Mouse (Mus musculus) left cerebral cortex, adult 18-20 months (tissue): ENCODE measurements at regions not wholly inside any gene's neighbourhood (a gene's known extent, or its start where the extent isn't known, plus 50 kb on each side); places are given as distances from the start of the nearest gene placed in this dataset.

Experiments used
- DNase-seq, 2 experiments: peaks; one replicate each; pipeline ENCODE4 v3.0.0; 2021 to 2022; ENCODE audit warnings: low spot score in 2 of 2, mixed read lengths in 1 of 2

DNA sequence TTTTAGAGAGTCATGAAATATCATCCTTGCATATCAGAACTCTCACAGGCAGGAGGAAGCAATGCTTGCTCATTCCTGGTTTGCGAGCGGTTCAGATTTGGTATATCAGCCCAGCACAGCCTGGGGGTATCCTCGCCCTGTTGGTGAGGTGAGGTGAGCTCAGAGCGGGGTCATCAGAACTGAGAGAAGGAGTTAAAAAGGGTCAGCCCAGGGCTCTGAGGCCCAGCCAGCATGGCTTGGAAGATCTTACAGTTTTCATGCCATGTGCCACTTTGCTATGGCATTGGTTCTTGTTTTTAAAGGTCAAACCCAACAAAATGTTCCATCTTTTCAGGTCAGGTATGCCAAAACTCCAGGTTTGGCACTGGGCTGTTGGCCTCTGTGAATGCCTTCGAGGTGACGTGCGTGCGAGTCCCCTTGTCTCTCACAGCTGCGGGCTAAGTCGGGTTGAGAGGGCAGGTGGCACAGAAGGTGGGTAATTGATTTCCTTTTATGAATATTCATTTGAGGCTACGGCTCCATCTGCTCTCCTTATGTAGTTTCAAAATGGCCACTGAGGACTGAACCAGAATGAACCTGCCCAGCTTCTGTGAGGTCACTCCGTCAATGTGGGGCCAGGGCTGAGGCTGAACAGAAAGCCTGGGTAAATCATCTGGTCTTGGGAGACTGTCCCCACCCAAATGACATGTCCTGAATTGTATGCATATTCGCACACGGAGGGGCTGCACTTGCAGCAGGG is 86.3 kb downstream of the Hhipl2 start:
- DNase-seq, result no peak

DNA sequence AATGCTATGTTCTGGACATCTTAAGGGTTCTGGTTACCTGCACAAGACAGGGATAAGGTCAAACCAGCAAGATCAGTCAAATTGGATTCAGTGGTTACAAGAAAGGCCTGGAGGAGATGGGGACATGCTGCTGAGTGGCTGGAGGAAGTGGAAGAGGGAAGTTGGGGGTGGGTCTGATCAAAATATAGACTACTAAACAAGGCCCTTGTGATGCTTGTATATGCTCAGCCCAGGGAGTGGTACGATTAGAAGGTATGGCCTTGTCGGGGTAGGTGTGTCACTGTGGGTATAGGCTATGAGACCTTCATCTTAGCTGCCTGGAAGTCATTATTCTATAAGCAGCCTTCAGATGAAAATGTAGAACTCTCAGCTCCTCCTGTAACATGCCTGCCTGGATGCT is 89.9 kb downstream of the Hhipl2 start:
- no peak for DNase-seq

DNA sequence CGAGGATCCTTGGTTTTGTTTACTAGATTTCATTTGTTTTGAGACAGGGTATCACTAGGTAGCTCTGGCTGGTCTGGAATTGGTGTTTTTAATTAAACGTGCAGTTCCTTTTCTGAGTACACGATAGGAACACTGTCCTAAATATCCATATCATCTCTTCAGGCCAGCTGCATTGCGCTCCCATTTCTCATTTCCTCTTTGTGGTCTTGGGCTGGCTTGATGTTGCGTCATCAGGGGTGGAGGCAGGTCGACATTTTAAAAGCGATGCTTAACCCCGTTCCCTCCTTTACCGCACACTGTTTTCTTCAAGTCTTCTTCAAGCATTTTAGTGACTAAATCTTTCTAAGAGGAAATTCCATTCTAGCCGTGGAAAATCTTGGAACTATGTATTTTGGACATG is 92.7 kb downstream of the Hhipl2 start:
- DNase-seq, result no peak

DNA sequence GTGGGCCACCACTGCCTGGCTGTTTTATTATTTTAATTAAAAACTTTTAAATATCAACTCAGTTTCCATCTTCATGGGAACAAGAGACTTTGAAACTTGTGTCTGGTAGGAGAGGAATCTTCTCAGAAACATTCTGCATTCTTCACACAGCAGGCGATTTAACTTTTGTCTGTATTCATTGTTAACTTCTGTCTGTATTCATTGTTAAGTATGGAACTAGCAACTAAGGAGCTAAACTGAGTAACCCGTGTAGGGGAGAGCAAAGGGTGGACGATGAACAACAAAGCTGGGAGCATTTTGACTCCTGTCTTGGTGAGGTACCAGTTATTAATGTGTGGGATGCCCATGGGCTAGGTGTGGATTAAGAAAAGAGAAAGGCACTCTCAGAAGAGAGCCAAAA is 95.9 kb downstream of the Hhipl2 start:
- no peak for DNase-seq

DNA sequence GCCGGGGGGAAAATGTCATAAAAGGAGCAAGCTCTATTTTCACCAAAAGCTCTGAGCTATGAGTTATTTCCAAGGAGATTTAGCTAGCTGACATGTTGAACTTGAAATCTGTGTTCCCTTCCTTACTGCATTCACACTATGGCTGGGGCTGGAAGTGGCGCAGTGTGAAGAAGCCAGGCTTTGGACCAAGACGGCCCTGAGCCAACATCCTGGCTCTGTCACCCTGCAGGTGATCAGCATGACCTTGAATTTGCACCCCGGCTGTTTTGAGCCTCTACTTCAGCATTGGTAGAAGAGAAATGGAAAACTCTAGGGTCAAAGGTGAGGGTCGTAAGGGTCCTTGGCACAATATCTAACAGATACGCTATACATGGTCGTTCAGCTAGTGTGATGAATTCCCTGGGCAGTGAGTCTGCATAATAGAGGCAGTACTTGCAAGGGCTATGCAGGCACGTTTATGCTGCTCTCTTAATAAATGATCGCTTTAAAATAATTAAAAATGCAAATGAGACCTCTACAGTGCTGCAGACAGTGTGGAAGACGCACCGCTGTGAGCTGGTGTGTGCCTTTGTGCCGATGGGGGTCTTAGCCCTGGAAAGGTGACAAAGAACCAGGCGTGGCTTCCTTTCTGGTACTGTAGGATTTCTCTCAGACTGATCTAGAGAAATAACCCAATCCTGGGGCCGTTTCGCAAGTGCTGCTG is 96.4 kb downstream of the Hhipl2 start:
- DNase-seq, result no peak

DNA sequence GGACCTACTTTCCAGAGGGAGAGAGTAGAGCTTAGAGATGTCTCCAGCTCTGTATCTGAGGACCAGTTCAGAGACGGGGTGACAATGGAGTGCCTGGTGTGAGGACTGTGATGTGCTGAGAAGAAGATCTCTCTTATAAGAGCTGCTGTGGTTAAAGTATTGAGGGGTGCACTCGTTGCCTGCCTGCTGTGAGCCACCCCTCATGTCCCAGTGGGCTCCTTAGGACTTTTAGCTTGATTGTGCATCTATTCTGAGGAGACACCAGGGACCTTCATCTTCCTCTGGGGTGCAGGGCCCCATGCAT is 96.9 kb downstream of the Hhipl2 start:
- no peak for DNase-seq

DNA sequence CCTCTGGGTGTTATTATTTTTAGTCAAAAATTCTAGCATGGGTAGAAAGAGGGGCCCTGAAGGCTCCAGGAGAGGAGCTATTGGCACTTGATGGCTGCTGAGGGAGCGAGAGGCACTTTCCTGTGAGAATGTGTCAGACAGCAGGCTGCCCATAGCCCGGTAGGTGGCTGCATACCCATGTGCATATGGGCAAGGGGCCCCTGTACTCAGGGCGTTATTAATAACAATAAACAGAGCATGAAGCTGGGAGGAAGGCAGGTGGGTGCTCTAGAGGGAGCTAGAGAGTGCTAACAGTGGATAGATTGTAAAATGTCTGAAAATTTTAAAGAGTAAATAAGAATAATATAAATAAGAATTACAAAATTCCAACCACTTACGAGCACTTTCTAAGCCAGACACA is 98.2 kb downstream of the Hhipl2 start:
- no peak for DNase-seq

DNA sequence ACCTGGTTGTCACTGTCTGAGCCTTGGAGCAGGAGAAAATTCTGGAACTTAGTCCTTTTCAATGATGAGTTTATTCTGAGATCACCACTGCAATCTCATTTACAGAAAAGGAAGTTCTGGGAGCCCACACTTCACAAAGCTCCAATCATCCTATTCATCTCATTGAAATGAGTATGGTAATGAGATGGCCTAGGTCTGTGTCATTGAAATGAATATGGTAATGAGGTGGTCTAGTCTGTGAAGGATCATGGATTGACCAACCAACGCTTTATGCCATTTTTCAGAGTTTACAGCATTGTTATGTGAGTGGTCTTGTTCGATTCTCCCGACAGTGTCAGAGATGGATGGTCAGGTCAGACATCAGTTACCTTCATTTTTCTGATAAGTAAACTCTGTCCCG is 99.2 kb downstream of the Hhipl2 start:
- no peak for DNase-seq

DNA sequence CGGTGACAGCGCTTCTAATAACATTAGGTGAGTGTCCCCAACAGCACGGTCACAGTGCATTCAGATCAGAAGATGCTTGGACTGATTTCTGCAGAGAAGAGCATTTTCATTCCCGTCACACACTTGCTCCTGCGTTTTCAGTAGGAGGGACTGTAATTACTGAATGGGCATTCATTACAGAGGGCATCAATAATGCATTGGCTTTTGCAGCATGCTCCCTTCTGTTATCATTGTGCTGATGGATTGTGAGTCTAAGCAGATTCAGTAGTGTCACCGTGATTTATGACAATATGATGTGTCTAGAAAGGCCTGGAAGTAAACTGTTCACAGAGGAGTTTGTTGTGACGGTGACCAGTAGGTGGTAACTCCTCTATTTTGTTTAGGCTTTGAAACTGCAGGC is 103.6 kb downstream of the Hhipl2 start:
- DNase-seq, result no peak

DNA sequence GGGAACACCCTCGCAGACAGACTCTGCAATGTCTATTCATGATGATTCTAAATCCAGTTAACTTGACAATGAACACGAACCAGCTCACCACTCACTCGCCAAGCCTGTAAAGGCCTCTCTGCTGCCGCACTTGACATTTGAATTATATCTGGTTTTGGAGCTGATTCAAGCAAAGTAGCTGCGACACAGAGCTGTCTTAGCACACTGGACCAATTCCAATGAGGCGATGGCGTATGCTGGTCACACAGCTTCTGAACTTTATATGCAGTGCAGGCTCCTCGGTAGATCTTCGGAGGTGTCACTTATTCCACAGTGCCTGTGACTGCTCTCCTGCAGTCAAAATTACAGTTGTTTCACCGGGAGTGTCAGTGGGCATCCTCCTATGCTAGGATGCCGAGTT is 115.4 kb downstream of the Hhipl2 start:
- DNase-seq, result no peak

DNA sequence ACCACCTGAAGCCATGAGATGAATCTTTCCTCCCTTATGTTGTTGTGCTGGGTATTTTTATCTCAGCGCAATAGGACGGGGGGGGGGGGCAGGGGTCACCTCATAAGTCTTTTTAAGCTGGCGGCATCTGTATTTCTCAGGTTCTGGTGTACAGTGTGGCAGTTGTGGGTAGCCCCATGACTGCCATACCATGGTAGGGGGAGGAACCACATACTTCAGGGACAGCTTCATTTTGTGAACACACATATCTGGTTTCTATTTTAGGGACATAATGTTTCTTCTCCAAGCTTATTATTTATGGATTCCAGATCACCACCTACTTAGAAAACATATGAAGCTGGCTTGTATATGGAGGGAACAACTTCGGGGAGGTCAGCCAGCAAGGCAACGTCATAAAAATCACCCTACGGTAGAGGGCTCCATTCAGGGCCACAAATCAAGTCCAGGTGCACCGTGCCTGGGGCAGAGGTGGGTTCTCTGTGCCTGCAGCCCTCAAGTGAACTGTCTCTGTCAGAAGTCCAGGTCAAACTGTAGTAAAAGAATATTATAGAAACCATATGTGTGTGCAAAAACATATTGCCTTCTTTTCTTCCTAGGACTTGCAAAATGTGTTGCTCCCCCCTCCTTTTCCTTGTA is 130.9 kb downstream of the Hhipl2 start:
- no peak for DNase-seq

DNA sequence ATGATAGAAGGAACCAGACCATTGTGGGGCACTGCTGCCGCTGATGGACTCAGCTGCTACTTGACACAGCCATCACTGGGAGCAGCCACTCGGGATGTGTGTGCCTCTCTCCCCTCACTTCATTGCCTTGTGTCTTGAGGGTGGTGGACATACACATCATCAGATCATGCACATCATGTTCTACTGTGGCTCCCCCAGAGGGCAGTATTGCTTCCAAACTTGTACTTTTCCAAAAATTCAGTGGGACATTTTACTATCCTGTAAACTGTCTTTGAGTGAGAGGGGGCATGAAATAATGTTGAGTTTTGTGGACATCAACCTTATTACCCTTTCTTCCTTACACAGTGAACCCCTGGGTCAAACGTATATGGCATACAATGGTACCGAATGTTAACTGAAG is 134.6 kb downstream of the Hhipl2 start:
- no peak for DNase-seq

DNA sequence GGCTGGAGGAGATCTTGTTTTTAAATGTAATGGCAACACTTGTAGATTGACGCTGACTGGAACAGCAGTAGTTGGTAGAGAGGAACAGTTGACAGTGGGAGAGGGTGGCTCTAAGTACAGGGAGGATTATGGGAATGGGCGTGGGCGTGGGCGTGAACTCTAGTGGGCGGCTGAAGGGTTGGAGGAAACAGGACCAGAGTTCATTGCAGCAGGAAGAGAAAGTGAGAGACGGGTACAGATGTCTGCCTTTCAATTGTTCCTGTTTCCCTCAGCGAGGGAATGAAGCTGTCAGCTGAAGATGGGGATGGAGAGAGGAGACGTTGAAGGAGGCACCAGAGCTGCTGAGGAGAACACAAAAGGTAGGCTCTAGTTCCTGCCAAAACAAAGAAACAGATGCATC is 135.2 kb downstream of the Hhipl2 start:
- no peak for DNase-seq

DNA sequence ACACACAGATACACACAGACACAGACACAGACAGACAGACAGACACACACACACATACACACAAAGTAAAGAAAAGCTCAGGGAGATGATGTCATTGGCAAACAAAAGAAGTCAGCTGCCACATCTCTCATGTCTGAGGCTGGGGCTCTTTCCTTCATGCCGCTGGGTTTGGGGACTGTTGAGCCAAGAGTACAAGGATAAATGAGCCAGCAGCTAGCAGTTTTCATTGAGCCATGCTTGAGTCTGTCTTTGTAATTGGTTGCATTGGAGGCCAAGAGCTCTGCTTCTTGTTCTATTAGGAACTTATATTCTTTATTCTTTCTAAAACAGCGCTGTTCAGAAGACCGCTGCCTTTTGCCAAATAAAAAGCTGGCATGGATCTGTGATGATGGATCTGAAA is 144.8 kb downstream of the Hhipl2 start:
- no peak for DNase-seq

DNA sequence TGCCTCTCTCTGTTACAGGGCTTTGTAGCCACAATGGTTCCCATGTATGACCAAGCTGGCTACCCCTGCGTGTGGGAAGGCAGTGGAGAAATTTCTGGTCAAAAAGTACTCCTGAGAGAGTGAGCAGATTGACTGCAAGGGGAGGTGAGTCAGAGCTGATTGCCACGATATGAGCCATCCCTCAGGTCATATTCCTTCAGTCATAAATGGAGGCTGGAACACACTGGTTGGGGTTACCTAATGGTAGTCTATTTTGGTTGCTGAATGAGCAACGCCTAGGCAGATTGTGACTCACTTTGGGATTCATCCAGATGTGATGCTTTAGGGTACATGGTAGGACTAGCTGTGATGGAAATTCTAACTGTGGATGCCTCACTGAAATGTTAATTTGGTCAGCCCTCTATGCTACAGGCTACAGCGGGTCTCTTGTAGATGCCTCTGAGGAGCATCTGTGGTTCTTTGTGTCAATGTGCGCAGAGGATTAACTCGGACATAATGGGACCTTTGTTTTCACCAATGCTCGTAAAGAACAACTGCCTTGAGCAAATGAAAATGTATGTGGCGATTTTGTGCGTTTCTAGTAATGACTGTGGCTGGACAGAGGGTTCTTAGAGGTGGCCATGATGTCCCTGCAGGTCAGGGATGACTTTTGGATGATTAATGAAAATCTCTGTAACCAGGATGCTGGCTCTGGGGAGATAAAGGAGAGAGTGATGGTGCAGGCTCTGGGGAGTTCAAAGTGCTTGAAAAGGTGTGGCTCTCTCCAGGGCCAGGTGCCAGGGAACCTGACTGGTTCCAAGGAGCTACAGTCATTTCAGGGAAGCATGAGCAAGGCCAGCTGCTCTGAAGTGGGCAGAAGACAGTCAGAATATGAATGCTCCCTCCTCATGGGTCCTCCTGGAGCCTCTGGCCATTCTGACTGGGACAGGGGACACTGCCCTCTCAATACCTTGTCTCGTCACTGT is 155.9 kb downstream of the Hhipl2 start:
- no peak for DNase-seq

DNA sequence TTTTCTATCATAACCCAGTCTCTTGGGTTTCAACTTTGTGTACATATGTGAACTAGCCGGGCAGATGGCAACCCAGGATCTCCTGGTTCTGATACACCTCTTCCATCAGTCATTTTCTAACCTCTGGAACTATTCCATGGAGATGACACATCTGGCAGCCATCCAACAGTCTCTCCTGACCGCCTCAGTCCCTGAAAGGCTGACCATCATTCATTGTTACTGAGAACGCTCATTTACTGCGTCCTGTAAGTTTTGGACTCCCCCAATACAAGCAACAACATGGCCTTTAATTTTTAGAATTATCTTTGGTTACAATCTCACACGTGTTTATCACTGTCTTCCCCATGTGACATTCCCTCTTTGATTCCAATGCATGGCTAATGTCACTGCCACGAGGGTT is 166.8 kb downstream of the Hhipl2 start:
- DNase-seq, result no peak

DNA sequence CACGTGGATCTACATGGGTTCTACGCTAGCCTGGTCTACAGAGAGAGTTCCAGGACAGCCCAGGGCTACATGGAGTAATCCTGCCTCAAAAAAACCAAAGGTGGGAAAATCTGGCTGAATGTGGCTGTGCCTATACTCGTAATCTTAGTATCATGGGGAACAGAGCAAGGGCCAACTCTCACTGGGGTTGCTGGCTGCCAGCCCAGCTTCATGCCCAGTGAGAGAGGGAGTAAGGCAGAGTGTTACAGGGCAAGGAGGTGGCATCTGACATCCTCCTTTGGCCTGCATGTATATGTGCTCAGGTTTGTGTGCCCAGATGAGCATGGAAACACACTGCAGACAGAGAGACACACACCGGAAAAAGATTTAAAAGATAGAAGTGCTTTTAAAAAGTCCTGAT is 168.4 kb downstream of the Hhipl2 start:
- no peak for DNase-seq

DNA sequence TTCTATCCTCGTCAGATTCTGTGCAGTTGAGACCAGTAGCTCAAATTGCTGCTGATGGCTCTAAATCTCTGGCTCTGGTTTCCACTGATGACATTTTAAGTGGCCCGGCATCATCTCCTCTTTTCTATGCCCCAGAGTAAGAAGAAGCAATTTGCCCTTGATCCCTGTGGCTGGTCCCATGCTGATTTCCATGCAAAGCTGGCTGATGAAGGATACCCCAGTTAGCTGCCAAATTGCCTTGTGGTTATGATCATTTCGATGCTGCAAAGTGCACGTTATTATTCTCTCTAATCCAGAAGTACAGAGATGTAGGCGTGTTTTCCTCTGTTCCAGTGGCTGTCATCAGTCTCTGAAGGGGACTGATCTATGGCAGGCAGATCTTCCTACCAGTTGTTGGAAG is 177.3 kb downstream of the Hhipl2 start:
- DNase-seq, result no peak

DNA sequence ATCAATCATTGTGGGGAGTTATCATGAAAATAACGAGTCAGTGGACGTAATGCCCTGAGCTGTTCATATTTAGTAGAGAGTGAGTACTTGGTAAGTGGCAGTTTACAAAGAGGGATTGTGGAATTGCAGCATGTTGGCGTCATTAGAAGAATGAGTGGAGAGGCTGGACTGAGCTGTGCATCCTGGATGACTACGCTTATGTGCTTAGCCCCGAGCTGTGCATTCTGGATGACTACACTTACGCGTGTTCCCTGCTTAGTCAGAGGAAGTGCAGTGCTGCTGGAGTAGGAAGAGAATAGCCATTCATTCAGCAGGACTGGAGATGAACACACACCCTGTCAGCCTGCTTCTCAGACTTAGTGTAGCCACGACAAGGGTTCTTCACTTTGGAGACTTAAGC is 182.5 kb downstream of the Hhipl2 start:
- DNase-seq, result no peak

DNA sequence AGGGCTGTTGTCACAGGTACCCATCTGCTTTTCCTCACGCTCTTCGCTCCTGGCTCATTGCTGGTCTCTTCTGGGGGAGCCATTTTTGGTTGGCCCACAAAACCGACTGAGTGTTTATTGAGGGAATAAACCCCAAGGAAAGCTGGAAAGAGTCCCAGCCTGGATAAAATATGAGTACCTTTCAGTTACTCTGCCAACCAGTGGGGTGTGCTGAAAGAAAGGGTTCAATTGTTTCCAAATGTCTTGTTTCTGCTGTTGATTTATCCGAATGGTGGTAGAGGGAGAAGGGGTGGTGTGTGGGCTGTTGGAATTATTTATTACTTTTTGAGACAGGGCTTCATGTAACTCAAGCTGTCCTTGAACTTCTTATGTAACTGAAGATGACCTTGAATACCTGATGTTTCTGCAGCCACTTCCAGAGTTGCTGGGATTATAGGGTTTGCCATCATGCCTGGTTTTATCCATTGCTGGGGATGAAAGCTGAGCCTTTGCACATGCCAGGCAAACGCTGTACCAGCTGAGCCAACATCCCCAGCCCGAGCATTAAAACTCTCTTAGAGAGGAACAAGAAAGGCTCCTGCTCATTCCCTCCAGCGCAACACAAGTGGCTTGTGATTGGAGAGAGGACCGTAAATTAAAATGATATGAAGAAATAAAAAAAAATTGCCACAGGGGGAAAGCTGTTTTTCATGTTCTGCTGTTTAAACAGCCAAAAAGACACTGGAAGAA is 194.1 kb downstream of the Hhipl2 start:
- DNase-seq, result no peak

DNA sequence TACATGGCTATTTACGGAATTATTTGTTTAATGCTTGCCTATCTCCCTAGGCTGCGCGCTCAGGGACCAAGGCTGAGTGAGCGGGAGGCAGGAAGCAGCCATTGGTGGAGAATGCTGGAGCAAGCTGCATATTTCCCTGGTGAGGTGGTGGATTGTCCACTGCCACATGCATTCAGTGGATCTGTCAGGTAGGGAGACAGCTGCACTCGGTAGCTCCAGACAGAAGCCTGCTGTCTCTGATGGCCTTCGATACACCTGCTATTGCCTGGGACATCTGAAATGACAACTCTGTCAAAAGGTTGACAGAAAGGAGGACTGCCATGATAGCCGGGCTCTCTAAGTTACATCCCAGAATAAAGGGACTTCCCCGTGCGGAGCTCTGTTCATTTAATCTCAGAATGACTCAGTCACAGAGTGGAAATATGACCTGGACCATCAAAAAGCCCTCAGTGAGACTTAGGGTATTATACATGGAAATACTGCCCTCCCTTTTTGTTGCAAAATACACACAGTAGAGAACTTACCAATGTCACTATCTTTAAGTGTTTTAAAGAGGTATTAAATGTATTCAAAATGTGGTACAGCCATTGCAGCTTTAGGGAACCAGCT is 201.5 kb downstream of the Hhipl2 start:
- no peak for DNase-seq
